Mouse (Mus musculus) CH12.LX (cell line): ENCODE data around the gene Slc48a1.

Experiments
- CTCF ChIP-seq, 2 experiments: IDR thresholded peaks in 1 of 2; conservative IDR thresholded peaks in 1 of 2; 2 replicates each; pipeline ENCODE4 v1.5.1; 2011 to 2012; ENCODE audit warnings: low read depth in 2 of 2, low read length in 2 of 2, improper control_type of control experiment in 1 of 2, inconsistent platforms in 1 of 2, mild to moderate bottlenecking in 1 of 2, moderate library complexity in 1 of 2
- GABPA ChIP-seq: IDR thresholded peaks from 2 replicates; pipeline ENCODE4 v1.6.1; 2012; ENCODE audit warnings: low read depth, low read length, improper control_type of control experiment, inconsistent platforms; ENCODE audit not compliant: insufficient replicate concordance
- JUN ChIP-seq: IDR thresholded peaks from 2 replicates; pipeline ENCODE4 v1.6.1; 2011; ENCODE audit warnings: low read depth, mild to moderate bottlenecking, low read length, improper control_type of control experiment, moderate library complexity; ENCODE audit not compliant: insufficient read depth
- POLR2A ChIP-seq: IDR thresholded peaks from 2 replicates; pipeline ENCODE4 v1.6.1; 2011; ENCODE audit warnings: low read depth, mild to moderate bottlenecking, improper control_type of control experiment, low read length
- ZC3H11A ChIP-seq: IDR thresholded peaks from 2 replicates; pipeline ENCODE4 v1.6.1; 2012; ENCODE audit warnings: low read depth, mild to moderate bottlenecking, inconsistent platforms, low read length, improper control_type of control experiment

DNA sequence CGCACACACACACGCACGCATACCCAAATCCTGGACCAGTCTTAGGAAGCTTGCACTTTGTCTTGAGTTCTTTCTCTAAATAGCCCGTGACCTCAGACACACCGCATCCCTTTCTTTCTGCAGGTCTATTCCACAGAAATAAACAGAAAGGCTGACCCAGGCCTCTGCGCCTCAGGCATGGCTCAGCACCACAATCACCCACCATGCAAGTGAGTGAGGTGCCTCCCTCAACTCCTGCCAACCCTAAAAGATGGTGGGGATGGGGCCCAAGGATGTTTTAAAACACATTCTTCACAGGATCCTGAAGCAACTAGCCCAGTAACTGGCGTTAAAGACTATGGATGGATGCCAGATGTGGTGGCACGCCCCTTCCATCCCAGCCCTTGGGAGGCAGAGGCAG lies 49.1 kb downstream of the Slc48a1 start:
- TF ChIP-seq CTCF (conservative IDR thresholded peaks at IDR 0.05 in 1 of 2, IDR thresholded peaks at IDR 0.05 in 1 of 2; ENCODE audit: low read depth in 2 of 2, low read length in 2 of 2) (no peak), GABPA (no peak), JUN (no peak), ZC3H11A (no peak), POLR2A (no peak)
